Mouse (Mus musculus) midbrain, postnatal 0 days (tissue): ENCODE results near the gene Mrpl58. TPM values are rescaled to one million over a fixed set of nuclear protein-coding genes. Genes with fewer than 3 reads are reported as not detected.
A peak's percentile ranks its signal among the peaks of the same experiment; 100 is the strongest.

Source experiments
- ATAC-seq: fragments of 200-750 bp; cut with Nextera tagmentation; 2 replicates; pipeline ENCODE4 v1.8.0; 2017; ENCODE audit warnings: moderate number of reproducible peaks, mild to moderate bottlenecking, moderate TSS enrichment, moderate library complexity; ENCODE audit not compliant: low FRiP score
- DNase-seq: peaks from one replicate; pipeline ENCODE4 v3.0.0-alpha.2; 2015; ENCODE audit warnings: low spot score
- H3K27ac ChIP-seq: fragments of 300-500 bp; sonication (generic); 2 replicates; pipeline ENCODE4 v1.5.1; 2014; ENCODE audit warnings: low read depth, mild to moderate bottlenecking, low read length, mixed read lengths
- H3K27me3 ChIP-seq: fragments of 300-500 bp; sonication (generic); 2 replicates; pipeline ENCODE4 v1.6.1; 2014; ENCODE audit warnings: low read length, control low read depth, mixed read lengths; ENCODE audit not compliant: insufficient read depth
- H3K36me3 ChIP-seq: fragments of 300-500 bp; sonication (generic); 2 replicates; pipeline ENCODE4 v1.6.1; 2014; ENCODE audit warnings: low read length, control low read depth, mixed read lengths; ENCODE audit not compliant: insufficient read depth
- H3K4me1 ChIP-seq: fragments of 300-500 bp; sonication (generic); 2 replicates; pipeline ENCODE4 v1.6.1; 2014; ENCODE audit warnings: mild to moderate bottlenecking, control low read depth, antibody characterized with exemption, low read length, mixed read lengths; ENCODE audit not compliant: insufficient read depth
- H3K4me2 ChIP-seq: fragments of 300-500 bp; sonication (generic); 2 replicates; pipeline ENCODE4 v1.6.1; 2014; ENCODE audit warnings: low read depth, mild to moderate bottlenecking, low read length, mixed read lengths; ENCODE audit not compliant: poor library complexity, severe bottlenecking
- H3K4me3 ChIP-seq: fragments of 300-500 bp; sonication (generic); 2 replicates; pipeline ENCODE4 v1.5.1; 2014; ENCODE audit warnings: low read depth, mild to moderate bottlenecking, low read length, moderate library complexity
- H3K9ac ChIP-seq: fragments of 300-500 bp; sonication (generic); replicated peaks from 2 replicates; pipeline ENCODE4 v1.6.1; 2014; ENCODE audit warnings: mild to moderate bottlenecking, low read length, moderate library complexity, mixed read lengths; ENCODE audit not compliant: poor library complexity, severe bottlenecking
- H3K9me3 ChIP-seq: fragments of 300-500 bp; sonication (generic); 2 replicates; pipeline ENCODE4 v1.6.1; 2016; ENCODE audit warnings: low read length, control low read depth
- CTCF ChIP-seq: IDR thresholded peaks from 2 replicates; pipeline ENCODE4 v1.5.1; 2016; ENCODE audit warnings: antibody characterized with exemption, mild to moderate bottlenecking
- WGBS: fragments of 180-500 bp; shearing (Covaris S2); extraction: QIAGEN DNeasy Blood & Tissue Kit; methylation state at CpG from one replicate; pipeline ENCODE4 v1.1.7; 2014; 5-methylcytosine and 5-hydroxymethylcytosine counted together
- polyA plus RNA-seq: library from polyadenylated mRNA; unstranded; fragments of >200 nt; fragmentation: Nextera tagmentation; extraction: Ambion mirVana; gene quantifications from 2 replicates; pipeline ENCODE4 v1.2.1, GENCODE M21; 2015
- total RNA-seq: library from RNA; depleted of rRNA; stranded (reverse); fragments of >200 nt; gene quantifications from 2 replicates; pipeline ENCODE4 v1.2.3, GENCODE M21; 2014

Mrpl58 gene
- total and polyA plus RNA-seq, 2 experiments from 2014 or later = 69.2 to 187 TPM

DNA sequence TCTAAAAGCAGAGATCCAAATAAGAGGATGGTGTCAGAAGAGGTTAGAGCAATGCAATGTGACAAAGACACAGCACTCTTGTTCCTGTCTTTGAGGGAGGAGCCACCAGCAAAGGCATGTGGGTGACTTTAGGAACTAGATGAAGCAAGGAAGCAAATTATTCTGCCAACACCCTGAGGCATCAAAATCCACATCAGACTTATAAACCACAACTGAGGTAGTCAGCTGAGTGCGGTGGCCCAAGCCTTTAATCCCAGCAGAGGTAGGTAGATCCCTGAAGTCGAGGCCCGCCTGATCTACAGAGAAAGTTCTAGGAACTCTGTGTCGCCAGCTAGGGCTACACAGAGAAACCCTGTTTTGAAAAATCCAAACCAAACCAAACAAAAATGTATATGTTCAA is 26.3 kb upstream of the Mrpl58 start:
- no peak overlapping the region for H3K27ac ChIP-seq
- no peaks in the 10 kb centered on the region for H3K36me3 ChIP-seq
- no peak overlapping the region for H3K9ac ChIP-seq
- H3K4me3 ChIP-seq = no peak overlapping the region
- no peaks in the 10 kb centered on the region for H3K9me3 ChIP-seq
- no peaks in the 10 kb centered on the region for H3K27me3 ChIP-seq
- H3K4me2 ChIP-seq = no peak overlapping the region
- DNase-seq = no peak
- TF ChIP-seq CTCF = no peak
- no peak for ATAC-seq
- 0 out of 2 replicates have a peak, but pooled peaks cover 10% of the 10 kb centered on the region for H3K4me1 ChIP-seq
- WGBS = 86% methylated on average over 4 of the region's 4 CpGs

GRCm38 (mm10) chr11:115377854-115378253 is 25.7 kb upstream of the Mrpl58 start:
- no peak for TF ChIP-seq CTCF
- Histone ChIP-seq H3K27ac (no peak overlapping the region), H3K4me1 (peaks cover 10% of the 10 kb centered on the region; the same call in 1 of the 2 replicates), H3K36me3 (no peaks in the 10 kb centered on the region), H3K27me3 (no peaks in the 10 kb centered on the region), H3K4me3 (no peak overlapping the region), H3K9ac (no peak overlapping the region), H3K4me2 (no peak overlapping the region), H3K9me3 (no peaks in the 10 kb centered on the region)
- 90% methylated on average over 7 of the region's 7 CpGs for WGBS
- ATAC-seq = no peak
- no peak for DNase-seq

GRCm38 (mm10) chr11:115381276-115381675 is 22.3 kb upstream of the Mrpl58 start:
- no peak overlapping the region for H3K27ac ChIP-seq
- peaks cover 17% of the 10 kb centered on the region for H3K4me1 ChIP-seq
- DNase-seq (no peak), ATAC-seq (no peak)
- no peaks in the 10 kb centered on the region for H3K9me3 ChIP-seq
- no peaks in the 10 kb centered on the region for H3K36me3 ChIP-seq
- no peaks in the 10 kb centered on the region for H3K27me3 ChIP-seq
- no peak overlapping the region for H3K9ac ChIP-seq
- H3K4me2 ChIP-seq = peak overlapping the region; percentile 82
- TF ChIP-seq CTCF = no peak
- WGBS = 14% methylated on average over 9 of the region's 9 CpGs
- peak overlapping the region; percentile 90; the same call in 1 of the 2 replicates for H3K4me3 ChIP-seq

DNA sequence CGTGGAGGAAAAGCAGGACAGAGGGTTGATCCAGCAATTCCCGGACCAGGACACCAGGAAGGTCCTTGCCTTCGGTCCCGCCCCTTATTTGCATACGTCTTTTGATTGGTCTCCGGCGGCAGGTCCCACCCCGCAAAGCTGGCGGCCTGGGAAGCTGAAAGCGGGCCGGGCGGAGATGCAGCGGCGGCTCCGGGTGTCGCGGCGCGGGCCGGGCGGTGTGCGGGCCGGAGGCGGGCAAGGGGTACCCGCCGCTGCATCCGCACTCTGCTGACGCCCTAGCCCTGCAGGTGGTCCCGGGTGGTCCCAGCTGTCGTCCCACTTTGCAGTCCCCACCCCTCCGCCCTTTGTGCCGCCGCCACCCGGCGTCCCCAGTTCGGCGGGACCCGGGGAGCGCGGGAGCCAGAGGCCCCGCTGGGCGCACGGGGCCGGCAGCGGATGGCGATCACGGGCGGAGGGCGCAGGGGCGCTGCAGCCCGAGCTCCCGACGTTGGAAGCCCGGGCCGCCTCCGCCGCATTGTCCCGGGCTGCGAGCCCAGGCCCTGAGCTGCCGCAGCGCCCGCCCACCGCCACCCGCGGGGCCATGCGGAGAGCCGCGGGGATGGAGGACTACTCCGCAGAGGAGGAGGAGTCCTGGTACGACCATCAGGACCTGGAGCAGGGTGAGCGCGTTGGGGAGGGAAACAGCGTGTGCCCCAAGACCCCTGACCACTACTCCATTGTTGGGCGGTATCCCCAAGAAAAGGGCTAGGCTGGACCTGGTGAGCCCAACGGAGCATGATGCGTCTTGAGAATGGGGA is 21.6 kb upstream of the Mrpl58 start, which contains the start of gene Cdr2l:
TSS of gene Cdr2l (plus strand) at position 174 of the 797 bp plus-strand sequence.
- TF ChIP-seq CTCF = no peak
- peaks cover 17% of the 10 kb centered on the region for H3K4me1 ChIP-seq
- ATAC-seq = peak; percentile 86
- H3K36me3 ChIP-seq = no peaks in the 10 kb centered on the region
- under 1% methylated on average over 71 of the region's 76 CpGs for WGBS
- peak within 1 kb of the TSS; percentile 82 for H3K4me2 ChIP-seq
- DNase-seq = peak; percentile 93
- no peaks in the 10 kb centered on the region for H3K27me3 ChIP-seq
- peak within 1 kb of the TSS; percentile 95 for H3K27ac ChIP-seq
- H3K4me3 ChIP-seq = peak within 1 kb of the TSS; percentile 90
- H3K9me3 ChIP-seq = no peaks in the 10 kb centered on the region
- H3K9ac ChIP-seq = peak within 1 kb of the TSS; percentile 97

GRCm38 (mm10) chr11:115382891-115383290 is 20.7 kb upstream of the Mrpl58 start:
- Histone ChIP-seq H3K27ac (peak overlapping the region; percentile 95; the same call in 1 of the 2 replicates), H3K36me3 (no peaks in the 10 kb centered on the region), H3K4me2 (peak overlapping the region; percentile 82), H3K9ac (peak overlapping the region; percentile 97), H3K4me1 (peaks cover 17% of the 10 kb centered on the region), H3K27me3 (no peaks in the 10 kb centered on the region), H3K4me3 (peak overlapping the region; percentile 90), H3K9me3 (no peaks in the 10 kb centered on the region)
- DNase-seq (no peak), ATAC-seq (no peak)
- WGBS = 5% methylated on average over 5 of the region's 5 CpGs
- TF ChIP-seq CTCF = no peak
